Mouse (Mus musculus): ENCODE results near the gene Susd4.

The Susd4 gene

GRCm38 (mm10) chr1:182918718-182919346 lies 155.2 kb downstream of the Susd4 start:
- DNase-seq (ENCODE audit: low spot score), result no peak

GRCm38 (mm10) chr1:182922824-182923223 lies 159.2 kb downstream of the Susd4 start:
- no peak for DNase-seq (ENCODE audit: low spot score)

GRCm38 (mm10) chr1:182926465-182926864 lies 162.8 kb downstream of the Susd4 start:
- DNase-seq (ENCODE audit: low spot score), result no peak

GRCm38 (mm10) chr1:182927878-182928851 lies 164.5 kb downstream of the Susd4 start:
- no peak for DNase-seq (ENCODE audit: low spot score)

- DNase-seq (ENCODE audit: low spot score), result no peak
These were observed 171.8 kb downstream of the Susd4 start for GRCm38 (mm10) chr1:182935469-182935868.

GRCm38 (mm10) chr1:182937486-182938120 lies 173.9 kb downstream of the Susd4 start:
- DNase-seq (ENCODE audit: low spot score), result no peak

- DNase-seq (ENCODE audit: low spot score), result no peak
These were observed 178.3 kb downstream of the Susd4 start for GRCm38 (mm10) chr1:182941921-182942320.

- DNase-seq (ENCODE audit: low spot score), result no peak
These were observed 180.3 kb downstream of the Susd4 start for GRCm38 (mm10) chr1:182943911-182944310.

GRCm38 (mm10) chr1:182944638-182945037 lies 181.0 kb downstream of the Susd4 start:
- no peak for DNase-seq (ENCODE audit: low spot score)

GRCm38 (mm10) chr1:182945561-182945960 lies 181.9 kb downstream of the Susd4 start:
- no peak for DNase-seq (ENCODE audit: low spot score)

Measured in ovary, adult 18-20 months (tissue).